Mouse (Mus musculus): Measurements from ENCODE around the gene Taf12. TPM values are rescaled to one million over a fixed set of nuclear protein-coding genes. Genes with fewer than 3 reads are reported as not detected.

Gene Taf12
- 47.7 and 48.3 TPM in 2 replicates for polyA plus RNA-seq (2015; fragmentation: Nextera tagmentation; extraction: Ambion mirVana)

GRCm38 (mm10) chr4:132274156-132274862 is at the start of gene Taf12:
Gene Taf12, plus strand, starts transcription at chr4:132274375.
- H3K4me1 ChIP-seq, result peaks cover 22% of the 10 kb centered on the region
- H3K27me3 ChIP-seq, result no peaks in the 10 kb centered on the region
- peak within 1 kb of the TSS; percentile 79 for H3K9ac ChIP-seq
- peak within 1 kb of the TSS; percentile 95 for H3K27ac ChIP-seq
- H3K4me2 ChIP-seq, result peak within 1 kb of the TSS; percentile 80
- H3K36me3 ChIP-seq, result peaks cover 5% of the 10 kb centered on the region; the same call in 1 of the 2 replicates
- ATAC-seq (replicated peaks; ENCODE audit: low FRiP score), result peak; percentile 92
- WGBS, result under 1% methylated on average over 48 of the region's 48 CpGs
- H3K4me3 ChIP-seq (replicated peaks), result peak within 1 kb of the TSS; percentile 68
- H3K9me3 ChIP-seq (replicated peaks), result no peaks in the 10 kb centered on the region

- WGBS, result 94% methylated on average over 5 of the region's 5 CpGs
- no peak overlapping the region for H3K9ac ChIP-seq
- ATAC-seq (replicated peaks; ENCODE audit: low FRiP score), result no peak
- H3K27ac ChIP-seq, result no peak overlapping the region
- peaks cover 97% of the 10 kb centered on the region for H3K36me3 ChIP-seq
- no peak overlapping the region for H3K4me2 ChIP-seq
- no peaks in the 10 kb centered on the region for H3K9me3 ChIP-seq (replicated peaks)
- H3K27me3 ChIP-seq, result no peaks in the 10 kb centered on the region
- H3K4me1 ChIP-seq, result no peaks in the 10 kb centered on the region
- no peak overlapping the region for H3K4me3 ChIP-seq (replicated peaks)
These were observed 43.8 kb upstream of the Taf12 start for GRCm38 (mm10) chr4:132230422-132230821.

- ATAC-seq (replicated peaks; ENCODE audit: low FRiP score), result no peak
- WGBS, result 89% methylated on average over 8 of the region's 8 CpGs
- Histone ChIP-seq H3K4me2 (no peak overlapping the region), H3K4me1 (no peaks in the 10 kb centered on the region), H3K9me3 (replicated peaks) (no peaks in the 10 kb centered on the region), H3K9ac (no peak overlapping the region), H3K4me3 (replicated peaks) (no peak overlapping the region), H3K27ac (no peak overlapping the region), H3K36me3 (peaks cover 97% of the 10 kb centered on the region), H3K27me3 (no peaks in the 10 kb centered on the region)
These were observed 39.5 kb upstream of the Taf12 start for GRCm38 (mm10) chr4:132234710-132235109.

GRCm38 (mm10) chr4:132238356-132238755 is 35.8 kb upstream of the Taf12 start:
- H3K4me3 ChIP-seq (replicated peaks), result no peak overlapping the region
- H3K36me3 ChIP-seq, result peaks cover 97% of the 10 kb centered on the region
- no peaks in the 10 kb centered on the region for H3K9me3 ChIP-seq (replicated peaks)
- H3K27me3 ChIP-seq, result no peaks in the 10 kb centered on the region
- H3K27ac ChIP-seq, result no peak overlapping the region
- no peak overlapping the region for H3K4me2 ChIP-seq
- WGBS, result 86% methylated on average over 4 of the region's 4 CpGs
- no peak overlapping the region for H3K9ac ChIP-seq
- no peak for ATAC-seq (replicated peaks; ENCODE audit: low FRiP score)
- H3K4me1 ChIP-seq, result no peaks in the 10 kb centered on the region

GRCm38 (mm10) chr4:132240367-132240766 is 33.8 kb upstream of the Taf12 start:
- no peak for ATAC-seq (replicated peaks; ENCODE audit: low FRiP score)
- 90% methylated on average over 3 of the region's 3 CpGs for WGBS
- no peak overlapping the region for H3K4me3 ChIP-seq (replicated peaks)
- H3K4me1 ChIP-seq, result no peaks in the 10 kb centered on the region
- no peak overlapping the region for H3K9ac ChIP-seq
- H3K36me3 ChIP-seq, result peaks cover 92% of the 10 kb centered on the region
- H3K27me3 ChIP-seq, result no peaks in the 10 kb centered on the region
- H3K27ac ChIP-seq, result no peak overlapping the region
- no peak overlapping the region for H3K4me2 ChIP-seq
- no peaks in the 10 kb centered on the region for H3K9me3 ChIP-seq (replicated peaks)

GRCm38 (mm10) chr4:132241208-132241607 is 33.0 kb upstream of the Taf12 start:
- no peak overlapping the region for H3K27ac ChIP-seq
- H3K9me3 ChIP-seq (replicated peaks), result no peaks in the 10 kb centered on the region
- no peak overlapping the region for H3K9ac ChIP-seq
- H3K36me3 ChIP-seq, result peaks cover 92% of the 10 kb centered on the region
- no peak overlapping the region for H3K4me3 ChIP-seq (replicated peaks)
- no peaks in the 10 kb centered on the region for H3K4me1 ChIP-seq
- ATAC-seq (replicated peaks; ENCODE audit: low FRiP score), result no peak
- H3K4me2 ChIP-seq, result no peak overlapping the region
- WGBS, result 81% methylated on average over 3 of the region's 3 CpGs
- H3K27me3 ChIP-seq, result no peaks in the 10 kb centered on the region

- WGBS, result 92% methylated on average over 3 of the region's 3 CpGs
- H3K9me3 ChIP-seq (replicated peaks), result no peaks in the 10 kb centered on the region
- H3K27me3 ChIP-seq, result no peaks in the 10 kb centered on the region
- no peak for ATAC-seq (replicated peaks; ENCODE audit: low FRiP score)
- H3K36me3 ChIP-seq, result peaks cover 93% of the 10 kb centered on the region
- H3K4me3 ChIP-seq (replicated peaks), result no peak overlapping the region
- H3K9ac ChIP-seq, result no peak overlapping the region
- H3K27ac ChIP-seq, result no peak overlapping the region
- H3K4me2 ChIP-seq, result no peak overlapping the region
- no peaks in the 10 kb centered on the region for H3K4me1 ChIP-seq
These were observed 28.5 kb upstream of the Taf12 start for GRCm38 (mm10) chr4:132245643-132246042.

GRCm38 (mm10) chr4:132247451-132247997 is 26.7 kb upstream of the Taf12 start:
- Histone ChIP-seq H3K4me1 (no peaks in the 10 kb centered on the region), H3K9ac (no peak overlapping the region), H3K4me3 (replicated peaks) (no peak overlapping the region), H3K27me3 (no peaks in the 10 kb centered on the region), H3K9me3 (replicated peaks) (no peaks in the 10 kb centered on the region), H3K27ac (0 out of 2 replicates have a peak overlapping the region, but pooled peaks have one; percentile 9), H3K36me3 (peaks cover 86% of the 10 kb centered on the region), H3K4me2 (no peak overlapping the region)
- no peak for ATAC-seq (replicated peaks; ENCODE audit: low FRiP score)
- 76% methylated on average over 5 of the region's 5 CpGs for WGBS

- H3K4me3 ChIP-seq (replicated peaks), result no peak overlapping the region
- no peak for ATAC-seq (replicated peaks; ENCODE audit: low FRiP score)
- peaks cover 53% of the 10 kb centered on the region for H3K36me3 ChIP-seq
- no peak overlapping the region for H3K9ac ChIP-seq
- no peaks in the 10 kb centered on the region for H3K27me3 ChIP-seq
- 79% methylated on average over 9 of the region's 9 CpGs for WGBS
- no peak overlapping the region for H3K4me2 ChIP-seq
- H3K4me1 ChIP-seq, result no peaks in the 10 kb centered on the region
- H3K27ac ChIP-seq, result no peak overlapping the region
- H3K9me3 ChIP-seq (replicated peaks), result no peaks in the 10 kb centered on the region
These were observed 22.6 kb upstream of the Taf12 start for GRCm38 (mm10) chr4:132251596-132251995.

- H3K9ac ChIP-seq, result no peak overlapping the region
- no peaks in the 10 kb centered on the region for H3K9me3 ChIP-seq (replicated peaks)
- H3K36me3 ChIP-seq, result peaks cover 37% of the 10 kb centered on the region
- no peak overlapping the region for H3K4me3 ChIP-seq (replicated peaks)
- no peak overlapping the region for H3K4me2 ChIP-seq
- H3K27ac ChIP-seq, result peak overlapping the region; percentile 29; the same call in 1 of the 2 replicates
- no peaks in the 10 kb centered on the region for H3K27me3 ChIP-seq
- WGBS, result 89% methylated on average over 8 of the region's 8 CpGs
- no peak for ATAC-seq (replicated peaks; ENCODE audit: low FRiP score)
- H3K4me1 ChIP-seq, result no peaks in the 10 kb centered on the region
These were observed 21.0 kb upstream of the Taf12 start for GRCm38 (mm10) chr4:132253128-132253527.

- Histone ChIP-seq H3K27me3 (no peaks in the 10 kb centered on the region), H3K4me1 (no peaks in the 10 kb centered on the region), H3K9ac (no peak overlapping the region), H3K9me3 (replicated peaks) (no peaks in the 10 kb centered on the region), H3K36me3 (peaks cover 32% of the 10 kb centered on the region), H3K27ac (0 out of 2 replicates have a peak overlapping the region, but pooled peaks have one; percentile 10), H3K4me3 (replicated peaks) (no peak overlapping the region), H3K4me2 (no peak overlapping the region)
- no peak for ATAC-seq (replicated peaks; ENCODE audit: low FRiP score)
- 75% methylated on average over 2 of the region's 2 CpGs for WGBS
These were observed 20.6 kb upstream of the Taf12 start for GRCm38 (mm10) chr4:132253622-132254021.

- no peak overlapping the region for H3K9ac ChIP-seq
- H3K4me3 ChIP-seq (replicated peaks), result no peak overlapping the region
- H3K9me3 ChIP-seq (replicated peaks), result no peaks in the 10 kb centered on the region
- H3K4me1 ChIP-seq, result peaks cover 13% of the 10 kb centered on the region
- H3K27ac ChIP-seq, result no peak overlapping the region
- peaks cover 20% of the 10 kb centered on the region for H3K36me3 ChIP-seq
- H3K27me3 ChIP-seq, result no peaks in the 10 kb centered on the region
- H3K4me2 ChIP-seq, result no peak overlapping the region
- no peak for ATAC-seq (replicated peaks; ENCODE audit: low FRiP score)
- 83% methylated on average over 3 of the region's 3 CpGs for WGBS
These were observed 19.2 kb upstream of the Taf12 start for GRCm38 (mm10) chr4:132254986-132255385.

Data from kidney, embryonic 15.5 days (tissue).